In the genomic region with DNA sequence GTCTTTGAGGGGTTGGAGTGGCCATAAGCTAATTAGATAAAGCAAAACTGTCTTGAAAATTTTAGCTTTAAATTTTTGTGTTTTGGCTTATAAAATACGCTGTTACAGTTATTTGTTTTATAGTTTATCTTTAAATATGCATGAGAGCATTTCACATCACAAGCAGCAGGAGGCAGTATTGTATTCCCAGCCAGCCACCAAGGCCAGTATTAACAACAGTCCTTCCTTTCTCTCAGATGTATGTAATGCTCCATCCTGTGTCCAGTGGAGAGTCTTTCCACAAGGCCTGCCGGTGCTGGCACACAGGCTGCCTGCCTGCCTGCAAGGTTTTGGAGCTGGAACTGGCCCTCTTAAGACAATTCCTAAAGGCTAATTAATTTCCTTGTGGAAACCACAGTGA, we compare ENCODE assay signal across 10 mouse cellular contexts. TPM values are rescaled to one million over a fixed set of nuclear protein-coding genes. Genes with fewer than 3 reads are reported as not detected.
DNase-seq lines count a peak whose midpoint lies in the region; ATAC-seq and TF ChIP-seq lines count a peak whose summit lies in the region.
"Had no signal": no experiment of that assay in that cellular context is flagged by ENCODE, and none has a peak within 500 bp of the region (broad histone marks: within the 10 kb centered on the region; RNA-seq: fewer than 3 reads in every experiment).

No protein-coding gene starts in this region.

- DNase-seq in hindbrain, postnatal 0 days (ENCODE audit: low spot score) = peak; percentile 58
- DNase-seq in 416B (ENCODE audit: low read depth) = peak; percentile 69
- peak; percentile 17 for DNase-seq in MEL-GATA-1-ER (ENCODE audit: extremely low read depth, low read depth)
- no peak for DNase-seq in urinary bladder, postnatal 25 days (ENCODE audit: low spot score)
- no peak for DNase-seq in gastrocnemius, postnatal 10 days
- no peak for DNase-seq in left cerebral cortex, adult 9 months (ENCODE audit: low spot score in 2 of 2)

- peak; percentile 71 for TF ChIP-seq CTCF in hindbrain, postnatal 0 days (IDR thresholded peaks at IDR 0.05; ENCODE audit: low read depth)

- H3K27ac ChIP-seq in hindbrain, postnatal 0 days = no peak overlapping the region
- no peak overlapping the region for H3K27ac ChIP-seq in hindbrain, embryonic 12.5 days
- H3K27ac ChIP-seq: macrophage had no signal

- no peak overlapping the region for H3K4me2 ChIP-seq in hindbrain, postnatal 0 days (ENCODE audit: low read depth, low read length)
- no peak overlapping the region for H3K4me2 ChIP-seq in hindbrain, embryonic 12.5 days (replicated peaks)
- H3K4me2 ChIP-seq: heart, embryonic 11.5 days had no signal

- ATAC-seq in hindbrain, postnatal 0 days = no peak
- ATAC-seq in hindbrain, embryonic 12.5 days (ENCODE audit: low FRiP score) = no peak
- ATAC-seq in hematopoietic stem cell, adult 5-6 weeks (replicated peaks in 1 of 2; ENCODE audit: insufficient read depth in 1 of 2, low FRiP score in 2 of 2, low TSS enrichment in 1 of 2, low read depth in 1 of 2, poor library complexity in 2 of 2, severe bottlenecking in 2 of 2) = peak; percentile 38 to 46; a peak in 1 of 4 replicates

- peaks cover 59% of the 10 kb centered on the region for H3K36me3 ChIP-seq in hindbrain, postnatal 0 days (ENCODE audit: insufficient read depth, low read length)
- peaks cover 67% of the 10 kb centered on the region for H3K36me3 ChIP-seq in hindbrain, embryonic 12.5 days

- WGBS in hindbrain, postnatal 0 days = 35% methylated on average over 2 of the region's 2 CpGs
- 64% methylated on average over 2 of the region's 2 CpGs for WGBS in hindbrain, embryonic 12.5 days

- no peak overlapping the region for H3K9ac ChIP-seq in hindbrain, postnatal 0 days (replicated peaks; ENCODE audit: low read length)
- H3K9ac ChIP-seq in hindbrain, embryonic 12.5 days = no peak overlapping the region

- no peak overlapping the region for H3K4me3 ChIP-seq in hindbrain, postnatal 0 days (ENCODE audit: low read length)
- H3K4me3 ChIP-seq in hindbrain, embryonic 12.5 days = no peak overlapping the region

- H3K9me3 ChIP-seq in hindbrain, postnatal 0 days (ENCODE audit: low read length) = no peaks in the 10 kb centered on the region
- H3K9me3 ChIP-seq in hindbrain, embryonic 12.5 days (replicated peaks) = no peaks in the 10 kb centered on the region

- no peaks in the 10 kb centered on the region for H3K4me1 ChIP-seq in hindbrain, postnatal 0 days (ENCODE audit: insufficient read depth, low read length)
- no peaks in the 10 kb centered on the region for H3K4me1 ChIP-seq in hindbrain, embryonic 12.5 days

- H3K27me3 ChIP-seq in hindbrain, postnatal 0 days (ENCODE audit: insufficient read depth, low read length) = no peaks in the 10 kb centered on the region
- H3K27me3 ChIP-seq in hindbrain, embryonic 12.5 days = no peaks in the 10 kb centered on the region

RNA-seq across cellular contexts. Expression of a gene that starts 26.7 kb away (rescaled TPM):
- 62.5 and 70.1 TPM in 2 replicates for total RNA-seq in hindbrain, postnatal 0 days (2014; rRNA removed)
- polyA plus RNA-seq in hindbrain, postnatal 0 days (2015; fragmentation: Nextera tagmentation; extraction: Ambion mirVana) = 62.8 and 67.8 TPM in 2 replicates
- polyA plus RNA-seq in hindbrain, embryonic 12.5 days (2016; fragmentation: Nextera tagmentation; extraction: Ambion mirVana) = 51.4 and 55.5 TPM in 2 replicates
- 15.0 and 15.4 TPM in 2 replicates for total RNA-seq in hematopoietic stem cell, adult 5-6 weeks (2017)
- total RNA-seq in gastrocnemius, postnatal 10 days (2021) = 10 to 100 TPM; 24.5 to 25.8 TPM

RNA-seq across cellular contexts. Expression of a gene that starts 29.0 kb away (rescaled TPM):
- 36.2 and 50.7 TPM in 2 replicates for total RNA-seq in hindbrain, postnatal 0 days (2014; rRNA removed)
- polyA plus RNA-seq in hindbrain, postnatal 0 days (2015; fragmentation: Nextera tagmentation; extraction: Ambion mirVana) = 21.6 and 22.8 TPM in 2 replicates
- 22.2 and 27.6 TPM in 2 replicates for polyA plus RNA-seq in hindbrain, embryonic 12.5 days (2016; fragmentation: Nextera tagmentation; extraction: Ambion mirVana)
- 6.6 and 13.0 TPM in 2 replicates for total RNA-seq in hematopoietic stem cell, adult 5-6 weeks (2017)
- total RNA-seq in gastrocnemius, postnatal 10 days (2021) = 10 to 100 TPM; 26.8 to 30.3 TPM

Comparison
In these comparisons a context has a peak if more than half of its experiments do, and no peak if none do; other contexts are left out.
1. ATAC-seq: peak in hematopoietic stem cell, adult 5-6 weeks (2 of 2); none in hindbrain, postnatal 0 days (single experiment) and hindbrain, embryonic 12.5 days (single experiment).
2. DNase-seq: peak in hindbrain, postnatal 0 days (single experiment), 416B (single experiment) and MEL-GATA-1-ER (single experiment); none in urinary bladder, postnatal 25 days (single experiment), gastrocnemius, postnatal 10 days (single experiment) and left cerebral cortex, adult 9 months (0 of 2).